Mouse (Mus musculus) lung, embryonic 15.5 days (tissue): ENCODE results near the gene Aktip. TPM values are rescaled to one million over a fixed set of nuclear protein-coding genes. Genes with fewer than 3 reads are reported as not detected.

Source experiments
- ATAC-seq: fragments of 200-750 bp; cut with Nextera tagmentation; 2 replicates; pipeline ENCODE4 v1.8.0; 2017; ENCODE audit warnings: moderate number of reproducible peaks, borderline replicate concordance; ENCODE audit not compliant: low FRiP score, low TSS enrichment; ENCODE audit errors: extremely low read depth
- H3K27ac ChIP-seq: fragments of 300-500 bp; sonication (generic); 2 replicates; pipeline ENCODE4 v1.5.1; 2015; ENCODE audit warnings: moderate library complexity, mild to moderate bottlenecking, inconsistent platforms
- H3K27me3 ChIP-seq: fragments of 300-500 bp; sonication (generic); 2 replicates; pipeline ENCODE4 v1.6.1; 2015; ENCODE audit warnings: inconsistent platforms
- H3K36me3 ChIP-seq: fragments of 300-500 bp; sonication (generic); 2 replicates; pipeline ENCODE4 v1.6.1; 2015; ENCODE audit warnings: inconsistent platforms
- H3K4me1 ChIP-seq: fragments of 300-500 bp; sonication (generic); 2 replicates; pipeline ENCODE4 v1.6.1; 2015; ENCODE audit warnings: inconsistent platforms
- H3K4me2 ChIP-seq: fragments of 300-500 bp; sonication (generic); 2 replicates; pipeline ENCODE4 v1.6.1; 2015; ENCODE audit warnings: inconsistent platforms, mild to moderate bottlenecking, moderate library complexity
- H3K4me3 ChIP-seq: fragments of 300-500 bp; sonication (generic); 2 replicates; pipeline ENCODE4 v1.5.1; 2015; ENCODE audit warnings: mild to moderate bottlenecking, inconsistent platforms
- H3K9ac ChIP-seq: fragments of 300-500 bp; sonication (generic); 2 replicates; pipeline ENCODE4 v1.6.1; 2015; ENCODE audit warnings: inconsistent platforms
- H3K9me3 ChIP-seq: fragments of 300-500 bp; sonication (generic); 2 replicates; pipeline ENCODE4 v1.6.1; 2016; ENCODE audit warnings: inconsistent platforms
- WGBS: fragments of 180-500 bp; shearing (Covaris S2); methylation state at CpG from one replicate; pipeline ENCODE4 v1.1.7; 2015; 5-methylcytosine and 5-hydroxymethylcytosine counted together
- polyA plus RNA-seq: library from polyadenylated mRNA; unstranded; fragments of >200 nt; fragmentation: Nextera tagmentation; extraction: Ambion mirVana; gene quantifications from 2 replicates; pipeline ENCODE4 v1.2.1, GENCODE M21; 2015

Gene Aktip
- polyA plus RNA-seq, 1 experiment from 2014 or later = 63.2 TPM

DNA sequence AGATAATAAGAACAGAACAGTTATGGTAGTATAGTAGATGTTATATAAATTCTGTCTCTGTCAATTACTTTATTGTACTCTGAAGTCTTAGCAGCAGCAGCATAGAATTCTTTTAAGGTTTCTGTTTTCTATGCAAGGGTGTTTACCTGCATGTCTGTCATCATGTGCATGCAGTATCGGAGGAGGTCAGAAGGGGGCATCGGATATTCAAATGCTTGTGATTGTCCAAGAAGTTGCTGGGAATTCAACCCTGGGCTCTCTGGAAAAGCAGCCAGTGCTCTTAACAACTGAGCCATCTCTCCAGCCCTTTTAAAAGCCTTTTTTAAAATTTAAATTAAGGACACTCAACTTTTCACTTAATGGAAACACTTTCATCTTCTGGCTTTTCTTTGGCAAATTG, 120.1 kb downstream of the Aktip start:
- H3K27me3 ChIP-seq = no peaks in the 10 kb centered on the region
- H3K36me3 ChIP-seq = peaks cover 23% of the 10 kb centered on the region

DNA sequence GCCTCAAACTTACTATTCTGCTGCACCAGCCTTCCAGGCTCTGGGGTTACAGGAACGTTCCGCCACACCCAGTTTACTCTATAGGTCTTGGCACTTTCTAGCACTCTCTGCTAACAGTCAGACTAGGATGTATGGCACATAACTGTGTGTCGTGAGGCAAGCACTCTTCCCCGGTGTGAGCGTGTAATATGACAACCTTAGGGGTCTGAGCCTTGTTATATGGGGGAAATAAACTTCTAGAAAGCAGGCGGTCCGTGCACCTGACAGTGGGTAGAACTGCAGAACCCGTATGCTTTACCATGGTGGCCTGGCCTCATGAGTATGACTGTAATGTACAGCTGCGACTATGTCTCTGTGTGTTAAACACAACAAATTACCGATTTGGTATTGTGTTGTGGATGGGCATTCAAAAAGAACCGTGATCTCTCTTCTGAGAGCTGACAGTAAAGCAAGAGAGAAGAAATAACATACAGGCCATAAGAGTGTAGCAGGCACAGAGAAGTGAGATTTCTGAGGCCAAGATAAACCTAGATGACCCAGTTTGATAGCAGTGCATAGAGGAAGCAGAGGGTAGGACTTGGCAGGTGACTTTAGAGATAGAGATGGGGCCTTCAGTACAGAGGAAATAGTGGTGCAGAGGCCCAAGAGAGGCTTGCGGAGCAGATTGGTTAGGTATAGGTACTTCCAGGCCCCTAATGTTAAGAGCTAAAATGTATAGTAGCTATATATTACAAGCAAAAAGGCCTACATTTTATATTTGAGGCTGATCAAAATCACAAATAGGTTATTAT, 122.5 kb downstream of the Aktip start:
- no peaks in the 10 kb centered on the region for H3K27me3 ChIP-seq
- ATAC-seq = no peak
- no peak overlapping the region for H3K9ac ChIP-seq
- H3K27ac ChIP-seq = no peak overlapping the region
- 90% methylated on average over 12 of the region's 12 CpGs for WGBS
- no peaks in the 10 kb centered on the region for H3K9me3 ChIP-seq
- no peak overlapping the region for H3K4me3 ChIP-seq
- peaks cover 23% of the 10 kb centered on the region for H3K36me3 ChIP-seq
- no peaks in the 10 kb centered on the region for H3K4me1 ChIP-seq
- no peak overlapping the region for H3K4me2 ChIP-seq

More for the DNA sequence above, 120.1 kb downstream of the Aktip start:
- Histone ChIP-seq H3K4me2 (no peak overlapping the region), H3K27ac (no peak overlapping the region), H3K4me3 (no peak overlapping the region), H3K4me1 (no peaks in the 10 kb centered on the region), H3K9me3 (no peaks in the 10 kb centered on the region), H3K9ac (no peak overlapping the region)
- 92% methylated on average over 2 of the region's 2 CpGs for WGBS
- ATAC-seq = no peak

DNA sequence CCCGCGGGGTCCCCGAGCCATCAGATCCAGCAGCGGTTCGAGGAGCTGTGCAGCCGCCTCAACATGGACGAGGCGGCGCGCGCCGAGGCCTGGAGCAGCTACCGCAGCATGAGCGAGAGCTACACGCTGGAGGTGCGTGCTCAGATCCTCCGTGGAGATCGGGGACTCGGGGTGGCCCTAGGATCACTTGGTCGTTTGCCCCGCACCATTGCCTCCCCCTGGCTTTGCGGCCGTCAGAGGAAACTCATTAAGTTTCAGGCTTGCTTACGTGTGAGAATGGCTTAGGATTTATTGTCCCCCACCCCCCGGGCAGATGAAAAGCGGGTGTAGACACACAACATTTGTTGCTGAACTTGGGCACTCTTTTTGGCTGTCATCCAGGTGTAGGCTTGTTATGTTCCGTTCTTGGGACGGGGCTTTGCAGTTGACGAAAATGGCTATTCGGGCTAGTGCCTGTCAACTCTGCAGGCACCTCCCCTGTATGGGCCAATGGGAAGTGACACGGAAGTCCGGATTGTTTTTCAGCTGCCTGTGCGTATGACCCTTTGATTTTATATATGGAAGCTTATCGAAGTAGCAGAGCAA, 129.4 kb downstream of the Aktip start:
- Histone ChIP-seq H3K4me2 (peak overlapping the region; percentile 66), H3K36me3 (peaks cover 1% of the 10 kb centered on the region; the same call in 1 of the 2 replicates), H3K9ac (peak overlapping the region; percentile 82), H3K9me3 (no peaks in the 10 kb centered on the region), H3K4me3 (peak overlapping the region; percentile 81), H3K27ac (peak overlapping the region; percentile 83), H3K4me1 (peaks cover 16% of the 10 kb centered on the region), H3K27me3 (no peaks in the 10 kb centered on the region)
- peak; percentile 85 for ATAC-seq
- under 1% methylated on average over 34 of the region's 34 CpGs for WGBS

DNA sequence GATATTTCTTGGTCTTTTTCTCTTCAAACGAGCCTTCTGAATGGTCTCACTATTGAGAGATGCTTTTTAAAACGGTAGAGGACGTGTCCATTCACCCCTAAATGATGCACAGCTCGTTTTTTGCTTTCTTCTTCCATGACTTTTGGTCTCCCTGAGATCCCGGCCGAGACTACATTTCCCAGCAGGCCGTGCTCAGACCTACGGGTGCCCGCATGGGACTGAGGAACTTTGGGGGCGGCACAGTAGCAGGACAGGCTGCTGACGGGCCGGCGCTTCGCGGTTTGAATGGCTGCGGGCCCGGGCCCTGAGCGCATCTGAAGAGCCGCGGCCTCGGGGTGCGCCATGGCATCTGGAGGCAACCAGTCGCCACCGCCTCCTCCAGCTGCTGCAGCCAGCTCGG, 129.9 kb downstream of the Aktip start, which contains the start of gene Rbl2:
Rbl2 (plus strand) TSS at position 224 of the 400 bp plus-strand sequence.
- WGBS = under 1% methylated on average over 25 of the region's 25 CpGs
- peak; percentile 96 for ATAC-seq

DNA sequence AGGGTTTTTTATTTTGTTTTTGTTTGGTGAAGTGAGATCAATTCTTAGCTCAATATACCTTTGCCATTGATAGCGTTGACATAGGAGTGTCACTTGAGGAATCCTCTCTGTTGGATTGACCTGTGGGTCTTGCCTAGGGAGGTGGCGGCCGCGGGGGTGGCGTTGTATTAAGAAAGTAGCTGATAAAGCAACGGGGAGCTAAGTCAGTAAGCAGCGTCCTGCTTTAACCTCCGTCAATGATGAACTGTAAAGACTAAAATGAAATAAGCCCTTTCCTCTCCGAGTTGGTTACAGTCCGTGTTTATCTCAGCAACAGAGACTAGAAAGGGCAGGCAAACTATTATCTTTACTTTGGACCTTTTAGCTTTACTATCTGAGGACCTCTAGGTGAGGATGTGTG, 130.4 kb downstream of the Aktip start:
- Histone ChIP-seq H3K36me3 (no peaks in the 10 kb centered on the region), H3K4me2 (peak overlapping the region; percentile 66), H3K27ac (no peak overlapping the region), H3K9me3 (no peaks in the 10 kb centered on the region), H3K4me3 (peak overlapping the region; percentile 81), H3K9ac (peak overlapping the region; percentile 82), H3K27me3 (no peaks in the 10 kb centered on the region), H3K4me1 (peaks cover 16% of the 10 kb centered on the region)
- WGBS = 7% methylated on average over 10 of the region's 10 CpGs
- ATAC-seq = peak; percentile 13; the same call in 1 of the 2 replicates

More for the DNA sequence above, 129.9 kb downstream of the Aktip start, which contains the start of gene Rbl2:
- Histone ChIP-seq H3K4me1 (peaks cover 16% of the 10 kb centered on the region), H3K36me3 (no peaks in the 10 kb centered on the region), H3K4me2 (peak within 1 kb of the TSS; percentile 66), H3K9ac (peak within 1 kb of the TSS; percentile 82), H3K27ac (peak within 1 kb of the TSS; percentile 83), H3K9me3 (no peaks in the 10 kb centered on the region), H3K4me3 (peak within 1 kb of the TSS; percentile 81), H3K27me3 (no peaks in the 10 kb centered on the region)

DNA sequence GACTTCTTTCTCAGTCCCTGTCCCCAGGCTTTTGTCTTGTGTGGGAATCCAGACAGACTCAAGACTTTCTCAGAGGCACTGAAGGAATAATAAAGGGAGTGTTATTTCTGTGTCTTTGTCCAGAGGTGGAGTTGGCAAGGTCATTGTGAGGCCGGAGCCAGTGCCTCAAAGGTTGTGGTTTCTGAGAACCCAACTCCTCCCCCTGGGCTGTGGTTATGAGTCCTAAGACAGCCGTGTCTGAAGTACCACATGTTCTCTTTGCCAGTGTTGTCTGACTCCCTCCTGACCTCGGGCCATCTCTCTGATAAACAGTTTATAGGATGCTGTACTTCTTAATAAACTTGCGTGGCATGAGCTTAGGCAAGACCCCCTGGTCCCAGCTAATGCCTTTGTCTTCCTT, 134.6 kb downstream of the Aktip start:
- 46% methylated on average over 4 of the region's 4 CpGs for WGBS
- no peak overlapping the region for H3K4me3 ChIP-seq
- peaks cover 9% of the 10 kb centered on the region; the same call in 1 of the 2 replicates for H3K4me1 ChIP-seq
- H3K9me3 ChIP-seq = no peaks in the 10 kb centered on the region
- H3K4me2 ChIP-seq = no peak overlapping the region
- H3K9ac ChIP-seq = no peak overlapping the region
- no peak overlapping the region for H3K27ac ChIP-seq
- H3K36me3 ChIP-seq = no peaks in the 10 kb centered on the region
- no peak for ATAC-seq
- H3K27me3 ChIP-seq = no peaks in the 10 kb centered on the region

Other genes with a start within 250 kb of the Aktip start
- 15.7 and 18.4 TPM in 2 replicates for gene Rbl2, start 129.9 kb downstream of the Aktip start, polyA plus RNA-seq
- 15.0 and 16.6 TPM in 2 replicates for gene Rpgrip1l, start 113.3 kb upstream of the Aktip start, polyA plus RNA-seq
- gene Fto, start 113.5 kb upstream of the Aktip start, polyA plus RNA-seq = 84.5 and 91.2 TPM in 2 replicates